Mouse (Mus musculus) c-Kit-positive CD71-positive TER-119-positive erythroid progenitor cells, embryonic 14.5 days (primary cell): ENCODE measurements around the gene Plekha4.
A peak's percentile ranks its signal among the peaks of the same experiment; 100 is the strongest.
"Not testable (repeated sequence)": the region's sequence is repeated elsewhere in the genome, so short reads cannot be mapped to it uniquely, and the experiment has no call there.

Experiments
- DNase-seq: peaks from one replicate; pipeline ENCODE4 v3.0.0-alpha.2; 2013; ENCODE audit warnings: low spot score

Plekha4 gene

GRCm38 (mm10) chr7:45509181-45509882 lies 16.8 kb upstream of the Plekha4 start:
- peak; percentile 52 for DNase-seq

DNA sequence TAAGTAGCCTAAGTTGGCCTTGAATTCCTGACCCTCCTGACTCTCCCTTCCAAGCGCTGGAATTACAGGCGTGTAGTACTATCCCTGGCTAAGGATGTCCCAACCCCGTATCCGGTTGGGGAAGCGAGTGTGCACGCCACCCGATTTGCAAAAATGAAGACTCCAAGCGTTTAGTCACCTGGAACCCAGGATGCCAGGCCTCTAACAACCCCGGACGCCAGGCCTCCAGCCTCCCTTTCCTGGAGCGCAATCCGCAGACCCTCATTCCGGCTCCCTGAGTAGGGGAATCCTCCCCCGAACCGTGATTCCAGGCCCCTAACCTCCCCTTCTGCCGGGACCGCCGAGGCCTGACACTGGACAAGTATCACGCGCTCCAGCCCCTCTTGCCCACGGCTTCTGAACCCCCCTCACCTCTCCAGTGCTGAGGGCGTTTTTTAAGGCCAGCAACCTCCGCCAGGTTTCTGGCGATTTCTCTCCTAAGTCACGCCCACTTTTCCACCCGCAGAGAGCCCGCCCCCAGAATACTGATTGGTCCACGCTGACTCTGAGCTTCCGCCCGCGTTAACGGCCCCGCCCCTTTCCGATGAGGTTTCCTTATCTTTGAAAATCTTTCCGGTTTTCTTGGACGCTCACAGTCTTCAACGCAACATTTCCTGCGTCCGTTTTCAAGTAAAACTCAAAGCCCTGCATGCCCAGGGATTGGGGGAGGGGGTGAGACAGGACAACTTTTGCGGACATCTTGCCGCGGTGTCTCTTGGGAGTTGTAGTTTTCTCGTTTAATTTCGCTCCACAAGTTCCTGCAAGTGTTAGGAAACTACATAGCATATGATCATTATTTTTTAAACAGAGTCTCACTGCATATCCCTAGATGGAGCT lies 16.0 kb upstream of the Plekha4 start, which contains the start of gene Nucb1:
Gene Nucb1, minus strand, starts transcription at position 495 of the 876 bp plus-strand sequence.
- peak; percentile 93 for DNase-seq

- no peak for DNase-seq
Measured at GRCm38 (mm10) chr7:45514411-45514810, 11.7 kb upstream of the Plekha4 start.

DNA sequence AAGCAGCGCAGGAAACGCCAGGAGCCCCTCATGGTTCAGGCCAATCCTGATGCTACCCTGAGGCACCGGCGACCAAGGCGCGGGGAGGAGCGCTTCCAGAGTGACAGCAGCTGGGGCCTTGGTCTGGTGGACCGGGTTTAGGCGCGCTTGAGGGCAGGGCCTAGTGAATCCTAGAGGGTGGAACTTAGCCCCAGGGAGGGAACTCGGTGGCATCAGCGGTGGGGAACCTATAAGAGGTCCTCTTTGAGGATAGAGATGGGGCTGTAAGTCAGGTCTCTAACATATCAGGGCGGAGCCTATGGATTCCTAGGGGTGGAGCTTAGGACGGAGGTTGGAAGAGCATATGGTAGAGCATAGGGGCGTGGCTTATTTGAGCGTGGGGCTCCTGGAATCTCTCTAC lies 10.7 kb upstream of the Plekha4 start:
- DNase-seq, result peak; percentile 83

- not testable (repeated sequence) for DNase-seq
Measured at GRCm38 (mm10) chr7:45516846-45517245, 9.3 kb upstream of the Plekha4 start.

- DNase-seq, result no peak
Measured at GRCm38 (mm10) chr7:45518618-45519017, 7.5 kb upstream of the Plekha4 start.

DNA sequence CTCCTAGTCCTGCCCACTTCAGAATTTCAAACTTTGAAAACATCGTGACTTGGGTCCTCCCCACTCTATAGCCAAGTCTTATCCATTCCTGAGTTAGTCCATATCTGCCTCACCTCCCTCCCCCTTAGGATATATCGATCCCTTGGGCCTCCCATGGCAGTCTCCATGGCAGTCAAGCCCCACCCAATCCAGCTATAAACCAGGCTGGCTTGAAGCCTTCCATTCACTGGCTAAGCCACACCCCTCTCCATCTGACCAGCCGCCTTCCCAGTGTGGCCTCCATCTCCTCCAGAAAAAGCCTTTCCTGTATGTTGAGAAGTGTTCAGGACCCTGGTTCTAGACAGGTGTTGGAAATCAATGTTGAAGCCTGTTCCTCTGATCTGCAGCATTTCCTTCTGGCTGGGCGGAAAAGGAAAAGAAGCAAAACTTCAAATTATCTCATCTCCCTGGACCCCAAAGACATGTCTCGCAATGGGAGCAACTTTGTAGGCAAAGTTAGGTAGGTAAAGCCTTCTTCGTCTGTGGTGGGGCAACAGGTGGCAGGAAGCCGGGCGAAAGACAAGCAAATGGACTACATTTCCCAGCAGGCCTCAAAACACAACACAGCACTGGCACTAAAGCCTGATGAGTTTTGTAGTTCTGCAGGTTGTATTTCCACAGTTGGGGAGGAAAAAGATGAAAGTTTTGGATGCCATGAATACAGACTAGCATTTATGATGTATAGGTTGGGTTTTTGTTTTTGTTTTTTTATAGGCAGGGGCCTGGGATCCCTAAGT lies 6.6 kb upstream of the Plekha4 start:
- DNase-seq, result no peak

DNA sequence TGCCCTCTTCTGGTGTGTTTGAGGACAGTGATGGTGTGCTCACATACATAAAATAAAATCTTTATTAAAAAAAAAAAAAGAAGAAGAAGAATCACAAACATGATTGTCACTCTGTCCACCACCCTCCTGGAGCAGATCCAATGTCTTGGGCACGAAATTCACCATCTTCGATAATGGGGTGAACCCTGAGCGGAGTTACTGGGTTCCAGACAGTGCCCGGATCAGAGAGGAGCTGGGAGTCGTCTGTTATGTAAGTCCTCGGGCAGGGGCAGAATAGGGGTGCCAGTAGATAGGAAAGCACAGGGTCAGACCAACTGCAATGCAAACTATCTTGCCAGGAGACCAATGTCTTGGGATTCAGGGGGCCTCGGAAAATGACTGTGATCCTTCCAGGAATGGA lies 5.5 kb upstream of the Plekha4 start:
- no peak for DNase-seq

DNA sequence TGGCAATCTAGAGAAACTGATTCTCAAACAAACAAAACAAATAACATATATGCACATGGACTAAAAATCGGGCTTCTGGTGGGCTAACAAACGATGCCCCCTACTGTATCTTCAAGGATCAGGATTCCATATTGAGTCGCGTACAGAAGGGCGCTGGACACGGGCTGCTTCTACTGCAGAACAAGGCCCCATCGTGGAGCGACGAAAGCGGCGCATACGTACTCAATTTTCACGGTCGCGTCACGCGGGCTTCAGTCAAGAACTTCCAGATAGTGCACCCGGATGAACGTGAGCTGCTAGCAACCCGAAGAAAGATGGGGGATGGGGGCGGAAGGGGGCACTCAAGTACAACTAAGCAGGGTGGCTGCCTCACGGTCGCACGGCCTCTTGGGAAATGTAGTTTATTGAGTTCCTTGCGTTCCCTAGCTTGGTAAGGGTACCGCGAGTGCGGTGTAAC lies 4.4 kb upstream of the Plekha4 start:
- DNase-seq, result peak; percentile 78

- no peak for DNase-seq
Measured at GRCm38 (mm10) chr7:45522194-45522752, 3.9 kb upstream of the Plekha4 start.

- peak; percentile 34 for DNase-seq
Measured at GRCm38 (mm10) chr7:45522957-45523676, 3.0 kb upstream of the Plekha4 start.

DNA sequence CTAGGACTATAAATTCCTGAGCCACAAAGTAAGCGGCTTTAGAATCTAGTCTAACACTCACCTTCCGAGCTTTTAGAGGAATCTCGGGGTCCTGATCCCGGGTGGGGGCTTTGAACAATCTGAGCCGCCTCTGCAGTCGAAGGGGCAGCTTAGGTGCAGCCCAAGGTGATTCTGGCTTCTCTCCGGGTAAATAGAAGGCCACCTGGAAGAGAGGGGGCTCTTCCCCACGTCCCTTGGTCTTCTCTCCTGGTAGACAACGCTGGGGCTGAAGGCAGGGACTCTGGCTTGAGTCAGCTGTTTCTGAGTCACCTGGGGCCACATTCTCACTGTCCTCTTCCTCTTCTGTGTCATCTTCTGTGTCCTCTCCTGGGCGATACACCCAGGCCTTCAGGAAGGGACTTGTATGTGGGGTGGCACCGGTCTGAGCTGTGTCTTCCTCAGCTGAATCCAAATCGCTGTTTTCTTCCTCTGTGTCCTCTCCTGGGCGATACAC lies 2.4 kb upstream of the Plekha4 start:
- no peak for DNase-seq

DNA sequence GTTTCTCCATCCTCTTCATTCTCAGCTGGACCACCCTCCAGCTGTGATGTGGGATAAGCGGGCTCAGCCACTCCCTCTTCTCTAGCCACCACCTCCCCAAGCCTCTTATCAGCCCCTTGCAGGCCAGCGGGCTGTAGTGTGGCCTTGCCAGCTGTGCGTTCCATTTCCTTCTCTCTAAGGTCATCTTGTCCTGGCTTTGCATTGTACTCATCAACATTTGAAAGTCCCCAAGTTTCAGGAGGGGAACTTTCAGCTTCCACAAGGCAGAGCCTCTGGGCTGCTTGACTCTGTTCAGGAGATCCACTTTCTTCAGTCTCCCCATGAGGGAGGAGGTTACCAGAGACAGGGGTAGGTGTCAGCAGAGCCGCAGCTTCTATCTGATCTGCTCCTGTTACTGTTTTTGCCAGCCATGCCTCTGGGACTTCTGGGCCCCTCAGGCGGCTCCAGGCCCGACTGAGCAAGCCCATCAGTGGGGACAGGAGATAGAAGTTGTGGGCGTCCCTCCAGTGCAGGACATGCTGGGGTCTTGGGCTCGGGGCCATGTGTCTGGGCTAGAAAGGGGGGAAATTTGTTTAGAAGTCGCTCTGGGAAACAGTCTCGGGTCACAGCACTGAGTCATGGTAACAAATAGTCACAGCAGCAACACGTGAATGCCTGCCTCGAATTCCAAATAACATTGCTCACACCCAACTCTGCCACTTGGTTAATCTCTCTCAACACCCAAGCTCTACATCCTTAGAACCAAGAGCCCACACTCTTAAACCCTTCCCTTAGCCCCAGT lies 1.1 kb upstream of the Plekha4 start:
- DNase-seq, result peak; percentile 95

- DNase-seq, result peak; percentile 54
Measured at GRCm38 (mm10) chr7:45526474-45527120, 467 bp downstream of the Plekha4 start.

GRCm38 (mm10) chr7:45527169-45527568 lies 1.0 kb downstream of the Plekha4 start:
- not testable (repeated sequence) for DNase-seq

DNA sequence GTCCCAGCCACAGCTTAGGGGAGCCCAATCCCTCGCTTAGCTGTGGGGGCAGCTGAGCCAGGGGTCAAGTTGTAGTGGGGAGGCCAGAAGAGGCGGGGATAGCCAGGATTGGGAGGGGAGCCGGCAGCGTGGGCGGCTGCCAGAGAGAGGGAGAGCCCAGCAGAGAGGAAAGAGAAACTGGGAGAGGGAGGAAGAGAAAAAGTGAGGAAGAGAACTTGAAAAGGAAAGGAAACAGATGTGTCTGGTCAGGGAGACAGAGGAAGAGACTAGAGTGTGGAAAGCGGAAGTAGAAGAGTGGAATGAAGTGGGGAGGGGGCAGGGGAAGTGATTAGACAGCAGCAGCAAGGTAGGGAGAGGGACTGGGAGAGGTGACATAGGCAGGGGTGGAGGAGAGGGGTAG lies 3.3 kb downstream of the Plekha4 start:
- DNase-seq, result no peak

DNA sequence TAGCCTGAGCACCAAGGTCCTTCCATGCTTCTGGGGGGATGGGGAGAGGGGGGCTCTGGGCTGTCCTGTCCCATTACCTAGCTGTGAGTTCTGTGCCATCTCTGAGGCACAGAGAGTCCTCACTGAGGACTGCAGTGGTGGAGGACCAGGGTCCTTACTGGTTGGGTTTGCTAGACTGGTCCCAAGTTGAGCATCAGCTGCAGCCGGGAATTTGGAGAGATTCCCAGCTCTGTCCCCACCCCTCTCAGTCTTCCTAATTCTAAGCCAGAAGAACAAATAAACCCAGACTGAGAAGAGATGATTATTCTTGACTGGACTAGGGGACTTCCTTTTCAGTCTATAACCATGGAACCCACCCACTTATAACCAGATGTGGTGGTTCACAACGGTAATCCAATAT lies 4.5 kb downstream of the Plekha4 start:
- DNase-seq, result no peak

DNA sequence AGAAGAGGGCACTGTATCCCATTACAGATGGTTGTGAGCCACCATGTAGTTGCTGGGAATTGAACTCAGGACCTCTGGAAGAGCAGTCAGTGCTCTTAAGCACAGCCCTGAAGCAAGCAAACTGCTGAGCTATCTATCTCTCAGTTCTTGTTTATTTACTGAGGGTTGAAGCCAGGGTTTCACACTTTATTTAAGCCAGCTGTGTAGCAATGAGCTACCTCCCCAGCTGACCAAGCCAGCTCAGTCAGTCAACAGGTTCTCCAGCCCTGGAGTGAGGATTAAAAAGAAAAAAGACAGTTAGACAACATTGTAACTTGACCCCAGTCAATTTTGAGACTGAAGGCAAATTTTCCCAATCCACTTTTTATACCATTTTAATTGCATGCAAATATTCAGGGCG lies 9.5 kb downstream of the Plekha4 start:
- no peak for DNase-seq

GRCm38 (mm10) chr7:45537602-45538001 lies 11.5 kb downstream of the Plekha4 start:
- DNase-seq, result no peak
